In genomic region chr5:112516527-112516926, GRCm38 (mm10) we compare ENCODE assay signal across 19 mouse cellular contexts.
DNase-seq lines count a peak whose midpoint lies in the region; ATAC-seq and TF ChIP-seq lines count a peak whose summit lies in the region.
"Had no signal": no experiment of that assay in that cellular context is flagged by ENCODE, and none has a peak within 500 bp of the region (broad histone marks: within the 10 kb centered on the region; RNA-seq: fewer than 3 reads in every experiment).

No protein-coding gene starts in this region.

- no peaks in the 10 kb centered on the region for H3K4me1 ChIP-seq in liver, postnatal 0 days (ENCODE audit: insufficient read depth)
- H3K4me1 ChIP-seq in small intestine, adult 2 months (ENCODE audit: control insufficient read depth, insufficient read depth, insufficient read length, low read length), result peaks cover 8% of the 10 kb centered on the region
- peaks cover 44% of the 10 kb centered on the region for H3K4me1 ChIP-seq in hindbrain, embryonic 12.5 days

- peak; percentile 16; the same call in 1 of the 2 replicates for TF ChIP-seq CTCF in liver, postnatal 0 days (IDR thresholded peaks at IDR 0.05; ENCODE audit: low read depth)
- peak; percentile 38; the same call in 1 of the 2 replicates for TF ChIP-seq CTCF in small intestine, adult 2 months (IDR thresholded peaks at IDR 0.05; ENCODE audit: extremely low read depth, insufficient read length, insufficient replicate concordance, low read depth, low read length)

- ATAC-seq in CD4-positive, CD25-positive, alpha-beta regulatory T cell, adult 4 months, result no peak
- no peak for ATAC-seq in liver, postnatal 0 days
- ATAC-seq in hindbrain, embryonic 12.5 days (ENCODE audit: low FRiP score), result no peak
- ATAC-seq: forebrain, embryonic 13.5 days; midbrain, embryonic 16.5 days had no signal

- no peaks in the 10 kb centered on the region for H3K9me3 ChIP-seq in liver, postnatal 0 days (ENCODE audit: low read length)
- H3K9me3 ChIP-seq in hindbrain, embryonic 12.5 days (replicated peaks), result no peaks in the 10 kb centered on the region
- H3K9me3 ChIP-seq: forebrain, embryonic 13.5 days; heart, embryonic 15.5 days; neural tube, embryonic 12.5 days had no signal

- TF ChIP-seq EP300 in liver, postnatal 0 days (IDR thresholded peaks at IDR 0.05; ENCODE audit: low read depth), result no peak

- H3K9ac ChIP-seq in liver, postnatal 0 days (replicated peaks), result no peak overlapping the region
- no peak overlapping the region for H3K9ac ChIP-seq in hindbrain, embryonic 12.5 days
- H3K9ac ChIP-seq: forebrain, embryonic 13.5 days; heart, embryonic 15.5 days; neural tube, embryonic 12.5 days had no signal

- no peak overlapping the region for H3K4me3 ChIP-seq in liver, postnatal 0 days (ENCODE audit: low read depth, low read length)
- no peak overlapping the region for H3K4me3 ChIP-seq in small intestine, adult 2 months (ENCODE audit: low read depth, low read length)
- no peak overlapping the region for H3K4me3 ChIP-seq in hindbrain, embryonic 12.5 days
- H3K4me3 ChIP-seq: forebrain, embryonic 13.5 days; heart, embryonic 15.5 days; neural tube, embryonic 12.5 days had no signal

- WGBS in liver, postnatal 0 days (ENCODE audit: insufficient replicate concordance), result 78% methylated on average over 3 of the region's 3 CpGs
- WGBS in small intestine, adult 2 months, result over 99% methylated on average over 3 of the region's 3 CpGs
- WGBS in hindbrain, embryonic 12.5 days, result 92% methylated on average over 3 of the region's 3 CpGs

- no peak for TF ChIP-seq POLR2A in small intestine, adult 2 months (IDR thresholded peaks at IDR 0.05; ENCODE audit: low read depth, low read length)

- peak; percentile 24 for DNase-seq in CD4-positive, CD25-positive, alpha-beta regulatory T cell, adult 2 months (ENCODE audit: low read depth, low spot score)
- no peak for DNase-seq in liver, postnatal 0 days
- DNase-seq in liver, result no peak
- DNase-seq in ES-CJ7 (ENCODE audit: low read depth, low spot score), result peak; percentile 75
- DNase-seq in frontal cortex, postnatal 25 days (ENCODE audit: low spot score in 2 of 2), result no peak
- DNase-seq: adrenal gland, postnatal 36 days; cerebellum, postnatal 10 days; embryo, embryonic 11 days; kidney, adult 11 months; kidney, postnatal 36 days; lung, adult 2 months; right cerebral cortex, postnatal 4 days had no signal

- no peaks in the 10 kb centered on the region for H3K27me3 ChIP-seq in liver, postnatal 0 days (ENCODE audit: insufficient read depth, low read length)
- H3K27me3 ChIP-seq in small intestine, adult 2 months (ENCODE audit: control insufficient read depth, insufficient read depth, low read length), result no peaks in the 10 kb centered on the region
- H3K27me3 ChIP-seq in hindbrain, embryonic 12.5 days, result no peaks in the 10 kb centered on the region
- H3K27me3 ChIP-seq: forebrain, embryonic 13.5 days; neural tube, embryonic 12.5 days had no signal

- no peaks in the 10 kb centered on the region for H3K36me3 ChIP-seq in liver, postnatal 0 days (replicated peaks; ENCODE audit: insufficient read depth, low read length)
- H3K36me3 ChIP-seq in small intestine, adult 2 months (ENCODE audit: control insufficient read depth, insufficient read depth, low read length), result no peaks in the 10 kb centered on the region
- no peaks in the 10 kb centered on the region for H3K36me3 ChIP-seq in hindbrain, embryonic 12.5 days
- H3K36me3 ChIP-seq: heart, embryonic 15.5 days; neural tube, embryonic 12.5 days had no signal

- no peak overlapping the region for H3K4me2 ChIP-seq in liver, postnatal 0 days (ENCODE audit: low read depth, low read length)
- no peak overlapping the region for H3K4me2 ChIP-seq in hindbrain, embryonic 12.5 days (replicated peaks)
- H3K4me2 ChIP-seq: forebrain, embryonic 13.5 days; heart, embryonic 15.5 days; neural tube, embryonic 12.5 days had no signal

- no peak overlapping the region for H3K27ac ChIP-seq in liver, postnatal 0 days (ENCODE audit: low read depth)
- no peak overlapping the region for H3K27ac ChIP-seq in small intestine, adult 2 months (ENCODE audit: insufficient read depth, low read depth, low read length)
- no peak overlapping the region for H3K27ac ChIP-seq in hindbrain, embryonic 12.5 days
- H3K27ac ChIP-seq: forebrain, embryonic 13.5 days; heart, embryonic 15.5 days; neural tube, embryonic 12.5 days had no signal

Comparison
In these comparisons a context has a peak if more than half of its experiments do, and no peak if none do; other contexts are left out.
1. DNase-seq: peak in CD4-positive, CD25-positive, alpha-beta regulatory T cell, adult 2 months (single experiment) and ES-CJ7 (single experiment); none in liver, postnatal 0 days (single experiment), liver (single experiment) and frontal cortex, postnatal 25 days (0 of 2).